Mouse (Mus musculus) spleen, postnatal 14 days (tissue): Measurements from ENCODE around the gene Olfr112.
"Not testable (repeated sequence)": the region's sequence is repeated elsewhere in the genome, so short reads cannot be mapped to it uniquely, and the experiment has no call there.

Source experiments
- DNase-seq, 2 experiments: peaks; one replicate each; pipeline ENCODE4 v3.0.0; 2021 to 2022; ENCODE audit warnings: low spot score in 2 of 2

The Olfr112 gene

GRCm38 (mm10) chr17:37569351-37569750 lies at the start of gene Olfr112:
Gene Olfr112, minus strand, starts transcription at chr17:37569451.
- no peak for DNase-seq

DNA sequence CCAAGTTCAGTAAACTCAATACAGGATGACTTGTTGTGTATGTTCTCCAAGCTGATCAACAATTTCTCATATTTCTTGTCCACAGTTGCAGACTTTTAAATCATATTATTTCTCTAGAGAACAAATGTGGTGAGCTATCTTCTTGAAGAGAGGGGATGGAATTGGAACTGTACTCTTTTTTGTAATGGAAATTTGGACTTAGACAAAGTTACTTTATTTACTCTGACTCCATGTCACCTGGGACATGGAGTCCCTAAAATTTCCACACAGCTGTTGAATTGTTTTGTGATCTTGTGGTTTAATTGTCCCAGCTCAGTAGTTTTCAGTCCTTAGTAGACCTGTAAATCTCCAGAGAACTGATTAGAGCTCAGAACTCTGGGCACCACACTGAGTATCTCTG lies 23.4 kb upstream of the Olfr112 start, which contains the start of gene Olfr114:
TSS of gene Olfr114 (minus strand) at position 101 of the 400 bp plus-strand sequence.
- DNase-seq, result no peak

- DNase-seq, result no peak
Measured at GRCm38 (mm10) chr17:37577563-37577962, 8.3 kb upstream of the Olfr112 start, which contains the start of gene Olfr113. Gene Olfr113, minus strand, starts transcription at chr17:37577663.

DNA sequence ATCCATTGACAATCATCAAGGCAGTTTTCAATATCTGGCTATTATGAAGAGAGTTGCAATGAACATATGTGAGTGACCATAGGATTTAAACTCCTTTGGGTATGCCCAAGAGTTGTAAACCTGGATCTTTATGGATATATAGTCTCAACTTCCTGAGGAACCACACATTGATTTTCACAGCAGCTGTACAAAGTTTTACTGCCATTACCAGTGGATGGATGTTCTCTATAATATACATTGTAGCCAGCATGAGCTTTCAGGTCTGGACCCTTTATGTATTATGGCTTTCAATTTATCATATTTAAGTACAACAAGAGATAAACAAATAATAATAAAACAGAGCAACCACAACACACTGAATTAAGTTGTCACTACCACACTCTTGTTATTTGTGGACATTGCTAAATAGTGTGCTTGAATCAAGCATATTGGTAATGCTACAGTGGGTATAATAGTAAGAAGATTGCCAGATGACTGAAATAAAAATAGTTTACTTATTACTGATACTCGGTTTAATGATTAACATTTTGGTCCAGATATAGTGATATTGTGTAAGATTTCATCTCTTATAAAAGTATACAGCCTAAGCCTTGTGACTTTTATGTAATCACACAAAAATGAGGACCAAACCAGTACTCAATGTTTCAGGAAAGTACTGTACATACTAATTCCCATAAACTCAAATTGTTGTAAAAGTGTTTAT lies 10.2 kb downstream of the Olfr112 start:
- no peak for DNase-seq

DNA sequence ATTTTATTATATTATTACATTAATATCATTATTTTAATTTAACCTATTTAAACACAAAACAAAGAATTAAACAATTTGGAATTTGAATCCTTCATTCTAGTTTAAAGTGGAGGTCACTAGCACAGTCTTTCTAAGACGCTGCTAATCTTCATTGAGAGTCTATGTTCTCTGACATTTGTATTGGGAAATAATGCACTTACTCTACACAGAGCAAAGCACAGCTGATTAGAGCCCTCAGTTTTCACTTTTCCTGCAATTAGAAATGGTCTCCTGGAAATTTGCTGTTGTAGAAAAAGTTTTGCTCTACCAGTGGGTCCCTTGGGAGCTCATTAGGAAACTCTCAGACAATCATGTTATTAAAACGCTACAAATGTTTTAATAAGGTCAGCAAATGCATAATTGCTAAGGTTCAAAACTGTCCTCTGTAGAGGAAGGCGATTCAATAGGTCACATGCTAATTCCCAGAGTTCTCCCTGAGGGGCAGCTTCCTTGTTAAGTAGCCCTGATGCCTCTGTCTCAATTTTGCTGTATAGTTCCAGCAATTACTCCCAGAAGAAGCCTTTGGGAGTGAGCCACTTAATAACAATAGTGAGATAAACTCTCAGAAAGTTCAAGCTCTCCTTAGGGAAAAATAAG lies 25.3 kb downstream of the Olfr112 start:
- no peak for DNase-seq

GRCm38 (mm10) chr17:37541454-37542119 lies 27.7 kb downstream of the Olfr112 start:
- no peak for DNase-seq

DNA sequence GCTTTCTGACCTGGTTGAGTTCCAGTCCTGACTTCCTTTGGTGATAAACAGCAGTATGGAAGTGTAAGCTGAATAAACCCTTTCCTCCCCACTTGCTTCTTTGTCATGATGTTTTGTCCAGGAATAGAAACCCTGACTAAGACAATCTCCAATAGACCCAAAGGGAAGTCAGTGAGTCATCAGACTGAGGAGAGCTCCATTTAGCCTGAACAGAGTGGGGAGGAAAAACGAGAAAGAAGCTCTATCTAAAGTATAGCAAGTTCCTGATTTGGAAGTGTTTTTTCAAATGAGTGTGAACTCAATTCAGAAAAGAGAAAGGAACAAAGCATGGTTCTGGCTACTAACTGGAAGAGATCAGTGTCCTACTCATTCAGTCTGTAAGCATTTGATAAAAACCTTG lies 30.8 kb downstream of the Olfr112 start:
- not testable (repeated sequence) for DNase-seq

DNA sequence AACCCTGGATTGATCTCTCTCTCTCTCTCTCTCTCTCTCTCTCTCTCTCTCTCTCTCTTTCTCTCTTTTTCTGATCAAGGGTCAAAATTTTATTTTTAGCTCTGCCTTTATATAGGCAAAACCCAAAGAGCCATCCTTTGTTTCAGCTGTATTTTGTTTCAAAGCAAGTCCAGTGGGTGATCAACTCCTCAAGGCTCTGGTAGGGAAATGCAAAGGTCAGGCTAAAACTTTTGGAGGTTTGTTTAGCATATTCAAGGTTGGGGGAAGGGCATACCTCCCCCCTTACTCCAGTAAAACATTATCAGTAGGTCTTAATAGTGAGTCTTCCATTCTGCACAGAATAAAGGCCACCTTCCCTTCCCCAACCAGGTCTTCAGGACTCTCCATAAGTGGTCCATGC lies 34.1 kb downstream of the Olfr112 start:
- no peak for DNase-seq

- not testable (repeated sequence) for DNase-seq
Measured at GRCm38 (mm10) chr17:37525427-37525826, 43.8 kb downstream of the Olfr112 start.

DNA sequence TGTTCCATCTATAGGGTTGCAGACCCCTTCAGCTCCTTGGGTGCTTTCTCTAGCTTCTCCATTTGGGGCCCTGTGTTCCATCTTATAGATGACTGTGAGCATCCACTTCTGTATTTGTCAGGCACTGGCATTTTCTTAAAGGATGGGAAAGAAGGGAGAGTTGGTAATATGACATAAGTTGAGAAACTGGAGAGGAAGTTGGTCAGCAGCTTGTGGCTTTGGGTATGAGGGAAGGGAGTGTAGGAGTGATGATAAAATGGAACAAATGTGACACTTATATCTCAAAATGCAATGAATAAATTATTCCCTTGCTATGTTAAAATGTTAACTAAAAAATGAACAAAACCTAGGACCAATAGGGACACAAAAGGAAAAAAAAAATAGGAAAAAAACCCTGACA lies 44.6 kb downstream of the Olfr112 start:
- DNase-seq, result not testable (repeated sequence)
